Mouse (Mus musculus): Measurements from ENCODE around the gene Ncbp1. TPM values are rescaled to one million over a fixed set of nuclear protein-coding genes. Genes with fewer than 3 reads are reported as not detected.
A peak's percentile ranks its signal among the peaks of the same experiment; 100 is the strongest.

Gene Ncbp1
- 118 and 129 TPM in 2 replicates for polyA plus RNA-seq (2016; fragmentation: Nextera tagmentation; extraction: Ambion mirVana)

DNA sequence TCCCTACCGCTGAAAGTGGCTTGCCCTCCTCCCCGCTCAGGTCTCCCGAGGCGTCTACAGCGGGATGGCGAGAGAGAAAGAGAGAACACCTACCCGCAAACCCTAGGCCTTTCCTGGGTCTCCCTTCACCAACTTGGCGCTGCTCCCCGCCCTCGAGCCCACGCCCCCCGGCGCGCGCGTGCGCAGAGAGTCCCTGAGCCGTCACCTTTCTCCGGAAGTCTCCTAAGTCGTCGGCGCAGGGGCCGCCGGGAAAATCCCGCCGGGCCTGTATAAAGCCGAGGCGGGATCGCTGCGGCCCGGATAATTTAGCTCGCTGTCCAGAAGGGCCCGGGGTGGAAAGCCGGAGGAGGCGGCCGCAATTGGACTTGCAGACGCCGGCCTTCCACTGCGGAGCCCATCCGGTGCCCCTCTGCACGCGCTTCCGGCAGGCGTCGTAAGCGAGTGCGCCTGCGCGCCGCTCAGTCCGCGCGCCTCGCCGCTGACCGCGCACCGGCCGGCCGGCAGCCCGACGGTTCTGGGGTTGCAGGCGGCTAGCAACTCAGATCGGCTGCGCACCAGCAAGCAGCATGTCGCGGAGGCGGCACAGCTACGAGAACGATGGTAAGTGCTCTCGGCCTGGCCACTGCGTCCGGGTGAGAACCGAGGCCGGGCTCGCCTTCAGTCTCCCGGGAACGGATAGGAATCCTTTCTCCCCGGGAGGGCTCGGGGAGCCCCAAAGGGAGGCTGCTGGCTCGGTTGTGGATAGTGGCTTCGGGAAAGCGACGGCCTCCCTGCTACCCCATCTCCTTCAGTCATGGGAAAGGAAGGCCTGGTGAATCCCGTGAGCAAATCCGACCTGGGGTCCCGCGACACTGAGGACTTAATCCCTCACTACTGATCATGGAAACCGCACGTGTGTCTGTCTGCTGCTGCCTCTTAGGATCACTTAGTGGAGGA, at the start of gene Ncbp1, which contains the start of gene Tstd2:
Gene Ncbp1, plus strand, starts transcription at position 327 of the 936 bp plus-strand sequence.
Gene Tstd2, minus strand, starts transcription at position 408 of the 936 bp plus-strand sequence.
- Histone ChIP-seq H3K9me3 (replicated peaks) (no peaks in the 10 kb centered on the region), H3K27me3 (ENCODE audit: low read depth, poor library complexity, severe bottlenecking) (no peaks in the 10 kb centered on the region), H3K27ac (peak within 1 kb of the TSS; percentile 97), H3K4me1 (peaks cover 18% of the 10 kb centered on the region), H3K36me3 (peaks cover 28% of the 10 kb centered on the region), H3K4me3 (peak within 1 kb of the TSS; percentile 93)
- WGBS = under 1% methylated on average over 90 of the region's 90 CpGs
- peak; percentile 95 for DNase-seq (ENCODE audit: low spot score)

DNA sequence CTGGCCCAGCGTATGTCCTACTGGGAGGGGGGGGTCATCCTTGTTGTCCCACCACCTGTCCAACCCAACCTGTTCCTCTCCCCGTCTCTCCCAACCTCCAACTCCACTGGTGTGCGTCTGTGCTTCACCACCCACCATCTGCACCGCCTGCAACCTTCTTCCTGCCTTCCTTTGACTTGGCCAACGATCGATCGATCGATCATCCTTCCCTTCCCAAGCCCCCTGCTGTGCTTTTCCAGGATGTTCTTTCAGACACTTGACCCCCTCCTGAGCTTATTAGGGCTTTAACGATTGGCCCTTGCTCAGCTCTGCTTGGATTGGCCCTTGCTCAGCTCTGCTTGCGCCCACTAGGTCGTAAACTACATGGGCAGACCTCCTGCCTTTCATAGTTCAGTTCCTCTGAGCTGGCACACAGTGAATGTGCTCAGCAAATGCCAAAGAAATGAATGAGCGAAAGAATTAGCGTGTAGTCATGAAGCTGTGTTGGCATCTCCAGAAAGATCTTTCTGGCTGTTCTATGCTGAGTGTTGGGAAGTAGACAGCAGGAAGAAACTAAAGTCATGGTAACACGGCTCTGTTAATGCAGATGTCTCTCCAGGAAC, 48.8 kb upstream of the Ncbp1 start:
- Histone ChIP-seq H3K9me3 (replicated peaks) (no peaks in the 10 kb centered on the region), H3K27ac (no peak overlapping the region), H3K4me3 (no peak overlapping the region), H3K36me3 (no peaks in the 10 kb centered on the region), H3K27me3 (ENCODE audit: low read depth, poor library complexity, severe bottlenecking) (no peaks in the 10 kb centered on the region), H3K4me1 (0 out of 2 replicates have a peak, but pooled peaks cover 8% of the 10 kb centered on the region)
- no peak for DNase-seq (ENCODE audit: low spot score)
- WGBS = 89% methylated on average over 14 of the region's 14 CpGs

DNA sequence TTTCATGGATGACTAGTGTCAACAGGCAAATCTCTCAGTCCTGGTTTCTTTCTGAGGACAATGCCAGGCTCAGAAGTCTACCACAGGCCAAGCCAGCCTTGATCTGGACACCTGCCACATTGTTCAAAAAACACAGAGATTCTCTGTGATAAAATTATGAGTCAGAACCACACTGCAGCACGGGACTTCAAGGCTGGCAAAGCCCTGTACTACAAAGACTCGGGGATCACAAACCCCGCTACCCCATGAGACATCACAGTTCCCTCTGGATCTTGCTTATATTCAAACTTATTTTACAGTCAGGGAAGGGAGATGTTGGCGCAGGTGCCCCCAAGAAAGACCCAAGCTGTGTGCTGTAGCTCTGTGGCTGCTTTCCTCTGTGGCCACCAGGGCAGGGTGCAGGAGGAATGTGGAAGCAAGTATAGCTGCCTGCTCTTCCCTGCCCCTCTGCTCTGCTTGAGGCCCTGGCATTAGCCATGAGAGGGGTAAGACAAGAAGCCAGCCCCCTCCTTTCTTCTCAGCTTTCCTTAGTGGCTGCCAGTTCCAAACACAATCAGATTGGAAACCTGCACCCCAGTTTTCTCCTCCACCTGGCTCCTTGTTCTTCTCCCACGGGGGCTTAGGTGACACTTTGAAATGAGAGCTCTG, 45.9 kb upstream of the Ncbp1 start:
- WGBS = 91% methylated on average over 5 of the region's 5 CpGs

DNA sequence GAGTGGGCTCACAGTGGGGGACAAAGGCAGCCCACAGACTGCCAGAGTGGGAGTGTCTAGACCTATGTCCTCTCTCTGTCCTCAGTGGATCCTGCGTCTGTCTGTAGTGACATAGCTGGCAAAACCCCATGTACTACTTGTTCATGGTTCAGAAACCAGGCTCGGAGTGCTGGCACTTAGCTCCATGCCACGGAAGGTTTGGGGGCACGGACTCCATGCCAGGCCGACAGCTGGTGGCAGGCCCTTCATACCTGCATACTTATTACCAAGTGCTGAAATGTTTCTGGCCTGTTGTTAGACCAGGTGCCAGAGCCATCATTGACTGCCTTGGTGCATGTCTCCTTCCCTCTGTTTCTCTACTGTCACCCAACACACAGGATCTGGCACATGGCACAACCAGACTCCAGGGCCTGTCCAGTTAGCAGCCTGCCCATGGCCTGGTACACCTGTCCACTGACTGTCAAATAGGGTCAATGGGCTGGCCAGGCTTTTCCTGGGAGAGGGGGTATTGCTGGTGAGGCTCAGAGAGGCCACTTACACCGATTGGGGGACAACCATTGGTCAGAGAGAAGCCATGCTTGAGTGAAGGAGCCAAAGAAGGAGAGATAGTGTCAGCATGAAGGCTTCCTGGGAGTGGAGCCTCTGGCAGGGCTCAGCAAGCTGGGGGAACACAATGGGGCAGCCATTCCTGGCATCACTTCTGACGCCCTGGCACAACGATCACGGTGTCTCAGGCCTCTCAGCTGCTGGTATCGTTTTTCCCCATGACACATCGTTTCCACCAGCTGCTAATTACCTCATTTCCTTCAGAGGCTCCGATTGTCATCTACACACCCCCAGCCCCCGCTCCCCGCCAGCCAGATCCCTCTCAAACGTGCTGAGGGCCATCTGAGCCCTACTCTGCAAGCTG, 43.2 kb upstream of the Ncbp1 start:
- Histone ChIP-seq H3K36me3 (no peaks in the 10 kb centered on the region), H3K4me1 (peaks cover 16% of the 10 kb centered on the region), H3K9me3 (replicated peaks) (no peaks in the 10 kb centered on the region), H3K27ac (no peak overlapping the region), H3K4me3 (no peak overlapping the region), H3K27me3 (ENCODE audit: low read depth, poor library complexity, severe bottlenecking) (peaks cover 1% of the 10 kb centered on the region; the same call in 1 of the 2 replicates)
- 72% methylated on average over 15 of the region's 15 CpGs for WGBS
- no peak for DNase-seq (ENCODE audit: low spot score)

More for the DNA sequence above, 45.9 kb upstream of the Ncbp1 start:
- DNase-seq (ENCODE audit: low spot score) = no peak
- Histone ChIP-seq H3K4me3 (no peak overlapping the region), H3K4me1 (peaks cover 14% of the 10 kb centered on the region; the same call in 1 of the 2 replicates), H3K27ac (no peak overlapping the region), H3K9me3 (replicated peaks) (no peaks in the 10 kb centered on the region), H3K27me3 (ENCODE audit: low read depth, poor library complexity, severe bottlenecking) (no peaks in the 10 kb centered on the region), H3K36me3 (no peaks in the 10 kb centered on the region)

DNA sequence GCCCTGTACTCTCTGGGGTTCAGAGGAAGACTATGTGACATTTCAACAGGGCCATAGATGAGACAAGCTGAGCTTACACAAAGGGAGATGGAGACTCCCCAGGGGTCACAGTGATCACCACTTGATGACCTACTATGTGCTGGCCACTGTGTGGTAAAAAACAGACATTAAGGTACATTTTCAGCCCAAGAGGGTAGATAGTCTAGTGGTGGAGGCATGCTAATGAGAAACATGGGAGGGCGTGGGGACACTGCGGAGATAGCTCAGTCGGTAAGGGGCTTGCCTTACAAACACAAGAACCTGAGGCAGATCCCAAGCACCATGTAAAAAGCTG, 42.6 kb upstream of the Ncbp1 start:
- 93% methylated on average over 3 of the region's 3 CpGs for WGBS

DNA sequence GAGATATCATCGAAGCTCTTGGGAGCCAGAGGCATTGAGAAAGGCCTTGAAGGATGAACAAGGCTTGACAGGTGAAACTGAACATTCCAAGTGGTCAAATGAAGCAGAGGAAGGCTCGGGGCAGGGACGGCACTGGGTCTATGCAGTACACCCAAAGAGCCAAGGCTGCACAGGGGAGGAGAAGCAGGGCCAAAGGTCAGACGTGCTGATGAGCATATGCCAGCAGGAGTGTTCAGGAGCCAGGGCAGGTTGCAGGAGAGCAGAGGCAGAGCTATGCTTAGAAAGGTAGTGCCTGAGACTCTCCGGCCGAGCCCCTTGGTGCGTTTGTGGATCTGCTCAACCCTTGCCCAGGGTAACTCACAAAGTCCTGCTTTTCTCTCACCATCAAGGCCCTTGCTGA, 41.9 kb upstream of the Ncbp1 start:
- peaks cover 5% of the 10 kb centered on the region; the same call in 1 of the 2 replicates for H3K27me3 ChIP-seq (ENCODE audit: low read depth, poor library complexity, severe bottlenecking)
- H3K4me1 ChIP-seq = peaks cover 30% of the 10 kb centered on the region
- DNase-seq (ENCODE audit: low spot score) = no peak
- H3K9me3 ChIP-seq (replicated peaks) = no peaks in the 10 kb centered on the region
- H3K27ac ChIP-seq = no peak overlapping the region
- no peaks in the 10 kb centered on the region for H3K36me3 ChIP-seq
- WGBS = 93% methylated on average over 7 of the region's 7 CpGs
- no peak overlapping the region for H3K4me3 ChIP-seq

More for the DNA sequence above, 42.6 kb upstream of the Ncbp1 start:
- Histone ChIP-seq H3K27ac (no peak overlapping the region), H3K4me1 (peaks cover 22% of the 10 kb centered on the region), H3K27me3 (ENCODE audit: low read depth, poor library complexity, severe bottlenecking) (peaks cover 5% of the 10 kb centered on the region; the same call in 1 of the 2 replicates), H3K4me3 (no peak overlapping the region), H3K9me3 (replicated peaks) (no peaks in the 10 kb centered on the region), H3K36me3 (no peaks in the 10 kb centered on the region)
- DNase-seq (ENCODE audit: low spot score) = no peak

DNA sequence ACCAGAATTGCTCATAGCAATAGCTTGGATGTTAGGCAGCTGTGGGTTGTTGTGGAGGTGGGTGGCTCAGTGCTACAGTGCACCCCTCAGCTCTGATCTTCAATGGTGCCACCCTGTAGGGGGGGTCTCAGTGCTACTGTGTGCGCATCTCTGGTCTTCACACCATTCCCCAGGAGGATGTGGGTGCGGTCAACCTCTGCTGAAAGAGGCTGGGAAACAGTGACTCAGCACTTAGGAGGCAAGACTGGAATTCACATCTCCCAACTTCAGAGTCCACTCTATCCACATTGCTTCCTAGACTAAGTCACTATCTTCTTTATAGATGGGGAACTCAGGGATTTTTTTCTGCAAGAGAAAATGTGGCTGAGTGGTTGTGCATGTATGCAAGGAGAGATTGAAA, 40.8 kb upstream of the Ncbp1 start:
- no peaks in the 10 kb centered on the region for H3K36me3 ChIP-seq
- H3K4me3 ChIP-seq = no peak overlapping the region
- H3K27me3 ChIP-seq (ENCODE audit: low read depth, poor library complexity, severe bottlenecking) = peaks cover 5% of the 10 kb centered on the region; the same call in 1 of the 2 replicates
- peaks cover 31% of the 10 kb centered on the region for H3K4me1 ChIP-seq
- no peak for DNase-seq (ENCODE audit: low spot score)
- WGBS = 94% methylated on average over 2 of the region's 2 CpGs
- H3K9me3 ChIP-seq (replicated peaks) = no peaks in the 10 kb centered on the region; the same call in 1 of the 2 replicates
- H3K27ac ChIP-seq = no peak overlapping the region

DNA sequence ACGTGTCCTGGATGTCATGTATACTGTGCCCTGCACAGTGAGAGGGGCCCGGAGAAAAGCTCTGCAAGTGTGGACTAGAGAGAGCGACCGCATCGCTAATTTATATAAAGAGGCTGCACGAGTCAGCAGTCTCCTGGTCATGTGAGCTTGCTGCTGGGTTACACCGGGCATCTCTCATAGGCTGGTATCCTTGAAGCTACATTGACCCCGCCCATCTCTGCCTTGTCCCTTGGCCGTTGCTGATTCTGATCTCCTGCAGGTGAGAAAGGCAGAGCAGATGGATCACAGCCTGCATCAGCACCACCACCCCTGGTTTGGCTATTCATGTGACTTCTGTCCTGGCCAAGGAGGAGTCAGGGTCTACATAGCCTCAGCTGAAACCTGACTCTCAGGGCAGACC, 39.3 kb upstream of the Ncbp1 start:
- no peaks in the 10 kb centered on the region; the same call in 1 of the 2 replicates for H3K9me3 ChIP-seq (replicated peaks)
- peaks cover 31% of the 10 kb centered on the region for H3K4me1 ChIP-seq
- no peak overlapping the region for H3K4me3 ChIP-seq
- no peaks in the 10 kb centered on the region for H3K36me3 ChIP-seq
- no peak overlapping the region for H3K27ac ChIP-seq
- no peak for DNase-seq (ENCODE audit: low spot score)
- WGBS = 80% methylated on average over 9 of the region's 9 CpGs
- peaks cover 5% of the 10 kb centered on the region; the same call in 1 of the 2 replicates for H3K27me3 ChIP-seq (ENCODE audit: low read depth, poor library complexity, severe bottlenecking)

DNA sequence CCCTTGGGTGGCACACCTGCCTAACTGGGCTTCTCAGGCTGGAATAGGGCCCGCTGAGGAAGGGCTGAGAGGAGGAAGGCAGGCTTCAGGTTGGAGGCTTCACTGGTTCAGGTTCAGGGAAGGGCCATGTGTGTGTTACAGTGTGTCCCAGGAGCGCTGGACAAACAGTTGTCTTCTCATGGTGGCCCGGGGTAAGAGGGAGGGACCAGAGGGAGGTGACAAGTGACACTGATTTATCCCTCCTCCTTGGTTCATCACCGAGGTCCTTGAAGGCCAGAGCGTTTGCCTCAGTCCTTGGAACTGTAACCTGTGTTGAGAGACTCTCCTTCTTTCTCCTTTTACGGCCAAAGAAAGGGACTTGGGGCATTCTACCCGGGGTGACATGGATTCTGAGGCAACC, 37.9 kb upstream of the Ncbp1 start:
- Histone ChIP-seq H3K36me3 (no peaks in the 10 kb centered on the region), H3K9me3 (replicated peaks) (no peaks in the 10 kb centered on the region; the same call in 1 of the 2 replicates), H3K27ac (peak overlapping the region; percentile 64; the same call in 1 of the 2 replicates), H3K4me1 (peaks cover 27% of the 10 kb centered on the region), H3K4me3 (no peak overlapping the region), H3K27me3 (ENCODE audit: low read depth, poor library complexity, severe bottlenecking) (peaks cover 5% of the 10 kb centered on the region; the same call in 1 of the 2 replicates)
- WGBS = 49% methylated on average over 7 of the region's 7 CpGs
- DNase-seq (ENCODE audit: low spot score) = no peak

DNA sequence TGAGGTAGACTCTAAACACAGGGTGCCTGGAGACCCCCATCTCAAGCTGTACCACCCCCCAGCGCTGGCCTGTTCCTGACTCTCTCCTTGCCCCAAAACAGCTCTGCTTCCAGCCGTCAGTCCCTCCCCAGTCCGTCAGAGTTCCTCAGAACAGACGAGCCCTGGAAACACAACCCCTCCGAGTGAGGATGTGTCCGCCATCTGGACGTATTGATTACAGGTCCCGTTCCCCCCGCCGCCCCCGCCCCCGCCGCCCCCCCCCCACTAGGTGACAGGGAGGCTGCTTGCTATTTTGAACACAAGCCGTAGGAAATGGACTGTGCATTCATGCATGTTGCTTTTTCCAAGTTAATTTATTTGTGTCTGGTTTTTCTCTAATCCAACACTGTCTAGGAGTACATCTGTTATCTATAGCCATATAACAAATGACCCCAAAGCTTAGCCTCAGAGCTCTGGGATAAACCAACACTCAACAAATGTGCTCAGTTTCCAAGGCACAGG, 37.2 kb upstream of the Ncbp1 start:
- no peaks in the 10 kb centered on the region for H3K36me3 ChIP-seq
- H3K4me3 ChIP-seq = peak overlapping the region; percentile 8; the same call in 1 of the 2 replicates
- peak; percentile 49 for DNase-seq (ENCODE audit: low spot score)

DNA sequence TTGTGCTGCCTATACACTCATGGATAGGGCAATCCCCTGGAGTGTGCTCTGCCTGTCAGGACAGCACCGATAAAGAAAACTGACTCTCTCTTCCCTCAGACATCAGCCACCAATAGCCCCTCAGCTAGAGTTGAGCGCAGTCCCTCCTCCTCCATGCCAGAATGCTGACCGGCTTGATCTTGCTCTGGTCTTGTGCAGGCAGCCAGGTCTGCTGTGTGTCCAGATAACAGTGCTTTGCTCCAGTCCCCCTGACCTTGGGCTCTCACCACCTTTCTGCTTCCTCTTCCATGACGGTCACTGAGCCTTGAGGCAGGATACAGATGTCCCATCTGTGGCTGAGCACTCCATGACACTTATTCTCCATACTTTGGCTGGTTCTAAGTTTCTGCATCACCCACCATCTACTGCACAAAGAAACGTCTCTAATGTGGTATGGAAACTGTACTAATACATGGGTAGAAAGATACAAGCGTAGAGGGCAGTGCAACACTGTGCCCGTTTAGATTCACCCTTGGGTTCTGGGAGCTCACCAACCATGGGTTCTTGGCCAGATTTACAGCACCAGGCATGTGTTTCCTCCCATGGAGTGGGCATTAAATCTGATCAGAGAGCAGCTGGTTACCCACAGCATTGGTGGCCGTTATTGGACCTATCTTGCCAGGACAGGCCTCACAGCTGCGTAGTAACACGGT, 36.2 kb upstream of the Ncbp1 start:
- 95% methylated on average over 10 of the region's 10 CpGs for WGBS
- Histone ChIP-seq H3K9me3 (replicated peaks) (no peaks in the 10 kb centered on the region; the same call in 1 of the 2 replicates), H3K4me3 (no peak overlapping the region), H3K27me3 (ENCODE audit: low read depth, poor library complexity, severe bottlenecking) (peaks cover 5% of the 10 kb centered on the region; the same call in 1 of the 2 replicates), H3K4me1 (peaks cover 23% of the 10 kb centered on the region), H3K36me3 (no peaks in the 10 kb centered on the region), H3K27ac (no peak overlapping the region)
- no peak for DNase-seq (ENCODE audit: low spot score)

More for the DNA sequence above, 37.2 kb upstream of the Ncbp1 start:
- WGBS = 23% methylated on average over 14 of the region's 14 CpGs
- peak overlapping the region; percentile 64 for H3K27ac ChIP-seq
- no peaks in the 10 kb centered on the region; the same call in 1 of the 2 replicates for H3K9me3 ChIP-seq (replicated peaks)
- peaks cover 23% of the 10 kb centered on the region for H3K4me1 ChIP-seq
- H3K27me3 ChIP-seq (ENCODE audit: low read depth, poor library complexity, severe bottlenecking) = peaks cover 5% of the 10 kb centered on the region; the same call in 1 of the 2 replicates

Measured in limb, embryonic 10.5 days (tissue).